Mouse (Mus musculus) pancreas, adult 10 weeks (tissue): ENCODE data around the gene Ercc4. TPM values are rescaled to one million over a fixed set of nuclear protein-coding genes. Genes with fewer than 3 reads are reported as not detected.

Source experiments
- polyA plus RNA-seq: library from polyadenylated mRNA; stranded (reverse); fragments of 350-450 nt; fragmentation: Illumina TruSeq; extraction: RNeasy Lipid Tissue Mini Kit (QIAGEN cat#74804); gene quantifications from one replicate; pipeline ENCODE4 v1.2.3, GENCODE M21; 2015; ENCODE audit warnings: low read depth, low replicate concordance; ENCODE audit not compliant: insufficient read depth

The Ercc4 gene
- 3.1 TPM for polyA plus RNA-seq

DNA sequence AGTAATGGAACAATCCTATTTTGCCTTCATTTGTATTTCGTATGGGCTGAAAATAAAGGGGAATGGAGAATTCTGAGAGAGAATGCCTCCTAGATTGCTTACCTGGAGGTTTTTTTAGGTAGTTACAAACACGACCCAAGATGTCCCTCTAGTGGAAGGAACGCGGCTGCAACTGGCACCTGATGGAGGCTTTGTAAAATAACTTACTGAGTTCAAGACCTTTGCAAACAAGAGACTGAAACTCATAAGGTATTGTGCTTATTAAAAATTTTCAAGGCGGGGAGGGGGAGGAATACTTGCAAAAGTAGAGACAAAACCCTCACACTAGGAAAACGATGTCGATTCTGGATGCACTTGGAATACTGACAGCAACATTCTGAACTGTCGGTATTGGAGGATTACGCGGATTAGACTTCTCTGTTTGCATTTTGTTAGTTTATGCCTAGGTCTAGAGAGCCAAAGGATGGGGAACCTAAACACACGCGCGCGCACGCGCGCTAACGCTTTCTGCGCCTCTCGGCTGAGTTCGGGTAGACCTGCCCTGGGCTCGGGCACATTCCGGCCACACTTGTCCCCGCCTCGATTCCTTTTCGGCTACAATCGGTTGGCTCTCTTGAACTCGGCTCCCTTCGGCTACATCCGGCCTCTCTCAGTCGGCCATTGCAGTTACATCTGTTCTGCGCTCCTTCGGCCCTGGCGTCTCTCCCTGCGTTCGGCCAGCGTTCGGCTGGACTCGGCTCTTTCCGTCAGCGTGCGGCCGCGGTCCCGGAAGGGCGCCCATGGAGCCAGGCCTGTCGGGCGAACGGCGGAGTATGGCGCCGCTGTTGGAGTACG lies at the start of gene Ercc4:
TSS of gene Ercc4 (plus strand) at position 529 of the 834 bp plus-strand sequence.

Other genes starting within 250 kb of the Ercc4 start
- gene Mrtfb, start 146.8 kb downstream of the Ercc4 start, polyA plus RNA-seq = 4.9 TPM